Mouse (Mus musculus) adrenal gland (tissue): ENCODE data around the gene Tpk1.
"Not testable (repeated sequence)": the region's sequence is repeated elsewhere in the genome, so short reads cannot be mapped to it uniquely, and the experiment has no call there.

Source experiments
- intact Hi-C: fragments of 180-260 bp; cut with DNase I; formaldehyde crosslinking; loops from one replicate; pipeline ENCODE4 v1.15.1; 2025

Tpk1 gene

DNA sequence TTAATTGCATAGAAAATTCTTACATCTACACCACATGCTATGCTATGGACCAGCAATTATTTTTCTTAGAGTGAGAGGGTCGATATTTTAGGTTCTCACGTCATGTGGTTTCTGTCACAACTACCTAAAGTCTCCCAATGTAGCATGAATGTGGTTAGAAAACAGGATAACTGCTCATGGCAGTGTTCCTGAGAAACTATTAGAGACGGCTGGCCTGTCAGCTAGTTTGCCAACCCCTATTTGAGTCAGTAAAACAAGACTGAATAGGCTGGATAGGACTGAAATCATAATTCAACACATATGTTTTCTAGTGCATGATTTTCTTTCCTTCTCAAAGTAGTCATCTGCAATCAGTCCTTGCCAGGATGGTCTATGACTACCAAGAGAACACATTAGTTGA, 137.1 kb downstream of the Tpk1 start:
- intact Hi-C loops, result no loop called here

DNA sequence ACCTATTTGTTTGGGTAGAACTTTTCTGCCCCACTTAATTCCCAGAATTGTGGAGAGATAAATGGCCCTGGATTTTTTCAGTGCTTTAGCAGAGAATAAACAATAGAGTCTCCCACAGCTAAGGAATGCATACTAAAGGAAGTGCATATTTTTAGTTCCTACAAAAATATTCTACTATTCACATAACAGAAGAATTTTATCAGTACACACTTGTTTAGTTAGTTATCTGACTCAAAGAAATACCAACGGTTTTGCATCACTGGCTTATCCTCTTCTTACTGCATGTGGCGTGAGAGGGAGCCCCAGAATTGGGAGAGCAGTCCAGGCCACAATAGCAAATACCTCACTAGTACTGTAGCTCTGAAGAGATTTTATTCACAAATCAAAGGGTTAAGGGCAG, 141.1 kb downstream of the Tpk1 start:
- intact Hi-C loops, result no loop called here

DNA sequence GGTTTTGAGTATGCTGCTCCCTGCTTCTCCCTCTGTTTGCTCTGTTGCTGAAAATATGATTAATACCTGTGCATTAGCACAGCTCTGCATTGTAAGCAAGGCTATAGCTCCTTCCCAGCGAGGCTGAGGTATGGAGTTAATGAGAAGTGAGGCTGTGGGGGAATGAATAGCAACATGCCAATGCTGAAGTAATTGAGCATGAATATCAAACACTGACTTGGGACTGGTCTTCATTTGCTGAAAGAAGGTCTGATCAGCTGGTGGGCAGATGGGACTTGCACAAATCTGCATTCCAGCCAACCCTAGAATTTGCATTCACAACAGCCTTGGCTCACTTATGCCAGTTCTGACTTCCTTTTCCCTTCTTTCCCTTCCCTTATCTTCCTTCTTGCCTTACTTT, 144.0 kb downstream of the Tpk1 start:
- intact Hi-C loops, result no loop called here

DNA sequence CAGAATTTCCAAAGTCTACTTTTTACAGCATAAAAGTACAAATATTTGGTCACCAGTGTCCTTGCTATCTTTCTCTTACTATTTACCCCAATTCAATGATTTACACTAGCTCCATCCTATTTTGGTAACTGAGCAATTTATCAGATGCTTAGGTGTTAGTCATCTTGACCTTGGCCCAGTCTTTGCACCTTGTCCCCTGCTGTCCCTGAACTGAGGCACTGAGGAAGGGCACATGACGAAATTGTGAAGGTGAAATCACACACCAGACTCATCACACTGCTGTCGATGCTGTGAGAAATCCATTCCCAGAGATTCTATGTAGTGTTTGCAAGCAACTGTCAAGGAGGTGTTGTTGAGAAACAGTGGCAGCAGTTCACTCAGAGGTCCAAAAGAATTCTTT, 145.9 kb downstream of the Tpk1 start:
- intact Hi-C loops, result no loop called here

DNA sequence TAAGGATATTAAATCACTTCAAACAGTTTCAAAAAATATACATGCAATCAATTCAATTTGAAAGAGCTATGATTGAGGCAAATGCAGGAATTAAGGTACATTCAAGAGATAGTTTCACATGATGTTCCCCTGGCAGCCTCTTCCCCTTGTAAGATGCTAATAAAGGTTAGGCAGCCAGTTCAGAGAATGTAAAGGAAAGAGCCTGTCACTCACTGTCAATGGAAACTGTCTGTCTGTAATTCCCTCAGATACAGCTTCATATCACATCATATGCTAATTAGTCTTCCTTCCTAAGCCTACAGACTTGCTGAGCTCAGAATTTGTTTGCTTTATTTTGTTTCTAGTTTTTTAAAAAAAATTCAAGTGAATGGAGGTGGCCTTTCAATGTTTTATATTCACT, 147.7 kb downstream of the Tpk1 start:
- intact Hi-C loops, result no loop called here

DNA sequence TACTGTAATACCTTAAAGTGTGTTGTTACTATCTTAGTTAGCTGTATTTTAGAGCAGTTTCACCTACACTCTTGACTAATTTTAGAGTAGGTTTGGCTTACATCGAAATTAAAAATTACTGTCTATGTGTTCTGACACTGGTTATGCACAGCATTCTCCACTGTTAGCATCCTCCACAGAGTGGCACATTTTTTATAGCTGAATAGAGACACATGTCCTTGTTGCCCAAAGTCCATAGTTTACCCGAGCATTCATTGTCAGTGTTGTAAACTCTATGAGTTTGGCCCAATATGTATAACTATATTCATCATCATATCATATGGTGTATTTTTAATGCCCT, 148.8 kb downstream of the Tpk1 start:
- intact Hi-C loops, result no loop called here

DNA sequence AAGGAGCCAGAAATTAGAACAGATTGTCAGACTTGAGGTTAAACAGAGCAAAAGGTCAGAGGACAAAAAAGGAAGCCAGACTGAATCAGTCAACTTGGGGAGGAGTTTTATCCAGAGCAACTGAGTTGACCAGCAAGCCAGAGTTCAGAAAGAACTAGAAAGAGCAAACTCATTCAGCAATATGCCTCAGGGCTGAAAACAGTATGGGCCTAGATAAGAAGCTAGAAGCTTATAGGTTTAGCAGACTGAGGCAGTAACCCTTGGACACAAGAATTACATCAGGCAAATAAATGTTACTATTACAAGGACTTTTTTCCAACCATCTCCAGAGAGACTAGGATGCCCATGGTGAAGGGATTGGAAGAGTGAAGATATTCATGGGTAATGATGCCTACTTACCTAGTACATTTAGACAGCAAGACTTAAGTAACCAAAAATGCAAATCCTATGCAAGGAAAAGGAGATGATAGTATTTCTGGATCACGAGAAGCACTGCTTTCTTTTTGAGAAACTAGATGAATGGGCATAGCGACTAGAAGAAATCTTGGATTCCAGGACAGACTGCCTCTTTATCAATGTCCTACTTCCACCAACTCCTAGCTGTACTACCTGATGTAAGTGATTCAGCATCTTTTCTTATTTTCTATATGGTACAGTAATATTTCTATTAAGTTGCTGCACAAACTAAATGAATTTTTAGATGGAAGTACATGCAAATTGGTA, 149.3 kb downstream of the Tpk1 start:
- intact Hi-C loops, result no loop called here

DNA sequence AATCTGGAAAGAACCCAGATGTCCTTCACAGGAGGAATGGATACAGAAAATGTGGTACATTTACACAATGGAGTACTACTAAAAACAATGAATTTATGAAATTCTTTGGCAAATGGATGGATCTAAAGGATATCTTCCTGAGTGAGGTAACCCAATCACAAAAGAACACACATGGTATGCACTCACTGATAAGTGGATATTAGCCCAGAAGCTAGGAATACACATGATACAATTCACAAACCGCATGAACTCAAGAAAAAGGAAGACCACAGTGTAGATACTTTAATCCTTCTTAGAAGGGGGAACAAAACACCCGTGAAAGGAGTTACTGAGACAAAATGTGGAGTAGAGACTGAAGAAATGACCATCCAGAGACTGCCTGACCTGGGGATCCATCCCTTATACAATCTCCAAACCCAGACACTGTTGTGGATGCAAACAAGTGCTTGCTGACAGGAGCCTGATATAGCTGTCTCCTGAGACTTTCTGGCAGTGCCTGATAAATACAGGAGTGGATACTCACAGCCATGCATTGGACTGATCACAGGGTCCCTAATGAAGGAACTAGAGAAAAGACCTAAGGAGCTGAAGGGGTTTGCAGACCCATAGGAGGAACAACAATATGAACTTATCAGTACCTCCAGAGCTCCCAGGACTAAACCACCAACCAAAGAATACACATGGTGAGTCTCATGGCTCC, 159.2 kb downstream of the Tpk1 start:
- intact Hi-C loops, result not testable (repeated sequence)

DNA sequence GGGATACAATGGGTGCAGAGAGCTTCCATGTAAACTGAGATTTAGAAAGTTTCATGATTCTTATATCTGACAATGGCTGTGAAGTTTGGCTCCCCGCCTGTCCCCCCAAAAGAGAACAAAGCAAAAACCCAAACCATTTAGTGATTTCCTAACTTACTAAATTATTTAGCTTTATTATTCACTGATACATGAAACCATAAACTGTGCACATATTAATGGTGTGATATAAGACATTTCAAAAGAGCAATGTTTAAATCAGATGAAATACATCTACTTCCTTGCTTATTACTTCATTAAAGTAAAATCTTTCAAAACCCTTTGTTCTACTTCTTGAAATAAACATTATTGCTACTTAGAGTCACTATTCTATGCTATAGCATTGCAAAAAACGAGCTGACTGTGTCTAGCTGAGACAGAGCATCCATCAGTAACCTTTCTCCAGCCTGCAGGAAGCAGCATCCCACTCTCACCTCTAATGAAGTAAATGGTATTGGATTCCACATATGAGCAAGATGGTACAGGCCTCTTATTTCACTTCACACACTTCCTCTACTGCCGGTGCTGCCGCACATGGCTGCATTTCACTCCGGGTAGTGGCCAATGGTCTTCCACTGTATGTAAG, 161.4 kb downstream of the Tpk1 start:
- intact Hi-C loops, result no loop called here

DNA sequence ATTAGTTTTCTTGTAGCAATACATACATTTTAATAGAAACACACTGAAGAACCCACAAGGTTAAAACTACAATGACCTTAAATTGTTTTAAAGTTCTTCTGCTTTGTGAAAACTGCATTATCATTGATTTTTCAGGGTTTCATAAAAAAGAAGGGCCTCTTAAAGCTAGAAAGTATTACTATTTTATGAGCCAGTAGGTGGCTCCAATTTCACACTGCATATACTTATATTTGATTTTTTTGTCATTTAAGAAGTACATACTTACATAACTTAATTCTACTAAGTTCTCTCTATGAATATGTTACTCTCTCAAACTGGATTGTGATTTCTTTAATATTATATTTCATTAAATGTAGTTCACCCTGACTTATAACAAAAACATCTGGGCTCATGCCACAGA, 173.7 kb downstream of the Tpk1 start:
- intact Hi-C loops, result no loop called here

DNA sequence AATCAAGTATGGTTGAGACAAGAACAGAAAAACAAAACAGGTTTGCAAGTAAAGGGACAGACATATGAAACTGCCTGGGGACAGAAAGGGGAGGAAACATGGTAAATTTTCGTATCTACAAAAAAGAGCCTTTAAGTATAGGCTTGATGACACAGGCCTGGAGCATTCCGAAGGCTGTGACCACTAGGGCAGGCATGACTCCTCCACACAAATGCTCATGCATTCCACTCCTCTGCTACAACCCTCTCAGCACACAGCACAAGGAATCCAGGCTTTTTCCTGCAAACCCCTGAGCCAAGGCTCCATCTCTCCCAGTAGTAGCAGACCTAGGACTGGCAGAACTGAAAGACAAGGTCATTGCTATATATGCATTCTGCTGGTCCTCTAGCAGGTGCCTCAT, 179.4 kb downstream of the Tpk1 start:
- intact Hi-C loops, result no loop called here

DNA sequence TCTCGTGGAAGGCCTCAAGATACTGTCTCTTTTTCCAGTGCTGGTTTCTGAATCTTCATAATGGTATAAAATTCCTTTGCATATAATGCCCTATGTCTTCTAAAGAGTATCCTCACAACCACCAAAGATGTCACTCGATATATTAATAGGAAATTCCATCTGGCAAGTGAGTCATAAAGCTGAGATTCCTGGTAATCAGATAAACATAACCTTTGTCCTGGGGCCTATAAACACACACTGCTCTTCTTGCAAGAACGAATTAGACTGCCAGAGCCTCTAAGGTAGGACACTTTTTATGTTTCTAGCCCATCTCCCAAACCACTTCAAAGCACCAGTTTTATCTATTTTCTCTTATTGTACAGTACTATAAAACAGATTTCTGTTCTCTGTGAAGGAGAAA, 185.4 kb downstream of the Tpk1 start:
- intact Hi-C loops, result loop anchor here (5.0 kb wide), 1 partner anchor 202 kb away; no protein-coding TSS in a partner anchor

DNA sequence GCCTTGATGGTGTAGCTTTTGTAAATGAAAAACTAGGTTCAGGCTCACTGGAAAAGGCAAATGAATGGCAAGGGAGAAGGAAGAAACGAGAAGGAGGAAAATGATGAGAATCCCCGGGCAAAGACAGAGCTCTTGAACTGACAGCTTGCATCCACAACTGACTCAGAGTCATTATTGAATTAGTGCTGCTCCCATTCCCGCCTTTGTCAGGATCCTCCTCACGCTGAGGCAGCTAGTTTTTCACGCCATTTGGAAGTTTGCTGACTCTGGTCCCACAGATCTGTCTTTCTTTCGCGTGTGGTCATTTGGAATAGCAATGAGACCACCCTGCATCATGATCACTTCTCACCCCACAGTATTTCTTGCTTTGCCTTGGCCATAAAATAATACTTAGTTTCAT, 187.3 kb downstream of the Tpk1 start:
- intact Hi-C loops, result no loop called here

DNA sequence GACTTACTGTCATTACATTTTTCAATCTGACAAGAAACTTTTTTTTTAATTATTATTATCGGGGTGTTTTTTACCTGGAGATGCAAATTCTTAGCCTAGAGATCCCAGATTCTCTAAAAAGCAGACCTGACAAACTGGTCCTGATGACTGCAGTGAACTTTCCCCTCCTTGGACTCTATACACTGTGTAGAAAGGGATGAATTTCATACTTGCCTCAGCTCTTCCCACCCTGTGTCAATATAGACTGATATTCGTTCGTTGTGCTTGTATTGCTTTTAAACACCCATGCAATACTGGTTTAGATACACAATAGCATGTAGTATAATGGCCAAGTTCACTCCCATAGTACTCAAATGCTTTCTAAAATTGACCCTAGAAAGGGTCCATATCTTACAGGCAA, 189.7 kb downstream of the Tpk1 start:
- intact Hi-C loops, result no loop called here

DNA sequence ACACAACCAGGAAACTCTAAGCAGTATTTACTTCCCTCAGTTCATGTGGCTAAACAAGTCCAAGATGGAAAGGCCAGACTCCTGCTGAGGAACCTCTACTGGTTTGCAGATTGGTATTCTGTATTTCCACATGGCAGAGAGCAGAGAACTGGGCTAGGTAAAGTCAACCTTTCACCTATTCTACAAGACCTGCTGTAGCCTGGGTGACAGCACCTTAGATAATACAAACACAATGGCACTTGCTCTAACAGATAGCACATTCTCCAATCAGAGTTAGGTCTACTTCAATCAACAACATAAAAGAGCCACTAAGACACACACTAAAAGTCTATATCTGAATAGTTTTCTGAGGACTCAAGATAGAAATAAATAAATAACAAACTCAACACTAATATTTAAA, 190.2 kb downstream of the Tpk1 start:
- intact Hi-C loops, result no loop called here

DNA sequence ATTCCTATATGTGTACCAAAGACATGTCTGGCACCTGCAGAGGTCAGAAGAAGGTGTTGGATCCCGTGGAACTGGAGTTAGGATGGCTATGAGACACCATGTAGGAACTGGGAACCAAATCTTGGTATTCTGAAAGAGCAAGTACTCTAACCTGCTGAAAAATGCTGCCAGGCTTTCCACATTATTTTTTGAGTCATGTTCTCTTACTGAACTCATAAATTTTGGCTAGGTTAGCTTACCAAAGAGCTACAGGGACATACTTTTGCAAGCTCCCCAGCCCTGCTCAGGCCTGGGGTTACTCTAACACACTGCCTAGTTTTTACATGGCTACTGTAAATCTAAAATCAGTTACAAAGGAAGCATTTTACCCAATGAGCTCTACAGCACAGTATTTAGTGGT, 194.5 kb downstream of the Tpk1 start:
- intact Hi-C loops, result no loop called here

DNA sequence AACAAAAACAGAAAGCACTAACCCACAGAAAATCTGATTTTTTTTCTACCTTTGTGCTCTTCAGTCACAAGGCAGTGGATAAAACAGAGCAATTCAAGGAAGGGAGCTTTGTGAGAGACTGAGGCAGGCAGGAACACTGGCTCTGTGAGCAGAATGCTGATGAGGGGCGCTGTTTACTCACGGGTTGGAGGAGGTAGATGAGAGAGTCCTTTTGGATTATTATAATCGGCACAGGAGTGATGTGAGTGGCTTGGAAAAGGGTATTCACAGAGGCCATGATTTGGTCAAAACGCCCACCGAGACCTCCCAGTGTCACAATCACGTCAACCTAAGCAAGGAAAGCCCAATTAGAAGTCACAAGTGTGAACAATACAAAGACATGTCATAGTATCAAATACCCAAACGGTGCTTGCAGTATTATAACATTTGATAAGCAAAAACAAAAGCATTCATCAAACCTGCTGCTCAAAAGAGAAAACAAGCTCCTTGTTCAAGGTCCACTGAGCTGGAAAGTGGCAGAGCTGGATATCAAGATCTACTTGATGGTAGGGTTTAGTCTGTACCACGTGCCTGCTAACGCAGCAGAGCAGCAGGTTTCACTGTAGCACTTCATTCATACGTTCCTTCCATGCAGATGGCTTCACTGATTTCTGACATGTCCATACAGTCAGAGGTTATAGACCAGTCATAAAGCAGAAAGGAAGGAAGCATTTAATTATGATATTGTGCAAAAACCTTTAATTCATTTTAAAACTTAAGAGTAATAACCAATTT, 197.1 kb downstream of the Tpk1 start:
- intact Hi-C loops, result no loop called here

DNA sequence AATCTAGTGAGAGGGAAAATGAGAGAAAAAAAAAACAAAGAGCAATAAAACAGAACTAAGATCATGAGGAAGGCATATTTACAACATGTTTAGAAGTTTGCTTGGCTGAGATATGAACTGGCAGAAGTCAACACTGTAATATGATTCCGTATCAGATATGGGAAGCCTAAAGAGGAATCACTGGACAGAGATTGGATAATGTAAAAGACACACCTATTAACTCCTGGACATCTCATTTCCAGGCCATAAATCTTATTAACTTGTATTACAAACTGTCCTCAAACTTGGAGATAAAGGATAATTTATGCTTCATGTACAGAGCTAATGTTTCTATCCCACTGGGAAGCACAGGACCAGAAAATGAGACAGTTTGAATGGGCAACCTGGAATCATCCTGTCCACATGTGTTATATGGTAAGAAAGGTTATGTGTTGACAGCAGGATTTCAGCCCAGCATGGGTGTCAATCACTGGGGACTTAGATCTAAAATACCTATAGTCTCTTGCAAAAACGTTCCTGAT, 203.2 kb downstream of the Tpk1 start:
- intact Hi-C loops, result no loop called here

DNA sequence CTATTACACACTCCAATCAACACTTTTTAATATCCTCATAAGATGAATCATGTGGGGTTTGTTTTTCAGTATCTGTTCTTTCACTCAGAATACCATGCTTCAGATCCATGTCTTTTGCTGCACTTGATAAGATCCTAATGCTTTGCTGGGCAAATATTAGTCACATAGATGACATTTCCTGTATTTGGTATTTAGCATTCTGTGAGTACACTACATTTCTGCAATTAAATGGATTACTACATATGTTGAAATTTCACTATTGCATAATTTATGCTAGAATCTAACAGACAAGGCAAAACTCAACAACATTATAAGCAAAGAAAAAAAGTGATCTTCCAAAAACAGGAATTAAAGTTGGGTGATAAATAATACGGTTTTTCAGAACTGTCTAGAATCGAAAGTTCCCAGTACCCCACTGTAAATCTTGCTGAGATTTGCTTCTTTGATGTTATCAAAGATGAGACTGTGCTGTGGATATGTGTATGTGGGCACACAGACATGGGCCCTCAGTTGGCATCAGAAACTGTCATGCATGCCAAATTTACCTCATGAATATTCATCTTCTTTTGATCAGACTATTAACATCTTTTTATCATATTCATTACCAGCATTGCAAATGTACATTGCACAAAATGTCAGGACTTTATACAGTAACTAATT, 203.8 kb downstream of the Tpk1 start:
- intact Hi-C loops, result no loop called here

DNA sequence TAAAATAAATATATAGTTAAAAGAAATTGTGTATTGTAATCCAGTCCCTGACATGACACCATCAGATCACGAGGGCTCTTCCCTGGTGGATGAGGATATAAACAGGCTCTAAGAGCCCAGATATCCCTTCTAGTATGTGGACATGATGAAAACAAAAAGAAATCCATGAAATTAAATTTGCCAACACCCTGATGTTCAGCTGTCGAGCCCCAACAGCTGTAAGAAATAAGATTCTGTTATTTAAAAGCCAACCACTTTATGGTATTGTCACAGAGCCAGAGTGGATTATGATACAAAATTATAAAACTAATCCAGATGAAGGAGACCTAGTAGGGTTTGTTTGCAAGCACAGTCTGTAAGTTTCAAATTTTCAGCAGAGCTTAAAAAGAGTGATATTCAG, 207.0 kb downstream of the Tpk1 start:
- intact Hi-C loops, result no loop called here

DNA sequence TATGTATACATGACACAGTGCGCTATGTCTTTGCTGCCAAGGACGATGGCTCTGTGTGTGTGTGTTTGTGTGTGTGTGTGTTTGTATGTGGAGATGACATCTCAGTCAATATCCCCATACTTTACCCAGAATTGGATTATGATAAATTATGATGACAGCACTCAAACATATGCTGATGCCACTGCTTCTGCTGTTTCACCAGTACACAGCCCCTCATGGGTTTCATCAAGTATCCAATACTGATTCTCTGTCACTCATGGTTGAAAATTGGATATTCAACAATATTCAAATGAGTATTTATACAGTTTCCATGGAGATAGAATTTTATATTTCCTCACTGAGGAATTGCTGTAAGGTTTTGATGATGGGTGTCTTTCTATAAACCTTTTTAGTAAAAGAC, 208.1 kb downstream of the Tpk1 start:
- intact Hi-C loops, result no loop called here
